Mouse (Mus musculus): Measurements from ENCODE around the gene Arl5b.

DNA sequence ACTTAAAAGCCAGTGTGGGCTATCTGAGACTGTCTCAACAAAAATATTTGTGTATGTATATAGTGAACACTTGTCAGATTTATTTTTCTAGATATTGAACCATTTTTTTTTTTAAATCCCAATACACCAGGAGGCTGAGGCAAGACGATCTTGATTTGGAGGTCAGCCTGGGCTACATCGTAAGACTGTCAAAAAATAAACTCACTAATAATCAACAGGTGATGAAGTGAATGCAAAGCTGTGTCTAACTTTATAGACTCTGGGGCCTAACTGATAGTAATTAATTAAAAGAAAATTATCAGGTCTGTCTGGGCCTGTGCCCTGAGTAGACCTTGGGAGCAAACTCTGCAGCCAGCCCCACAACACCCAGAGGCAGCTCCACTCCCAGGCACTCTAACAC, 34.5 kb downstream of the Arl5b start:
- no peak for TF ChIP-seq CTCF (IDR thresholded peaks at IDR 0.05; ENCODE audit: control insufficient read depth, insufficient read depth, insufficient read length)
- no peak for TF ChIP-seq MYOD1 (IDR thresholded peaks at IDR 0.05; ENCODE audit: control insufficient read depth, insufficient read length, low read depth)
- no peak for TF ChIP-seq USF1 (IDR thresholded peaks at IDR 0.05; ENCODE audit: low read depth)
- no peak for TF ChIP-seq MAX (IDR thresholded peaks at IDR 0.05)
- no peak for TF ChIP-seq MYOG (IDR thresholded peaks at IDR 0.05; ENCODE audit: control insufficient read depth, extremely low read depth, insufficient read length)
- no peak for TF ChIP-seq CEBPB (IDR thresholded peaks at IDR 0.05; ENCODE audit: low read depth)
